Mouse (Mus musculus) cerebral cortex, adult 2 months (tissue): ENCODE measurements around the gene Taldo1.

Experiments used
- WGBS: fragments of 180-500 bp; shearing (Covaris S2); methylation state at CpG from one replicate; pipeline ENCODE4 v1.1.7; 2018; 5-methylcytosine and 5-hydroxymethylcytosine counted together

Taldo1 gene

DNA sequence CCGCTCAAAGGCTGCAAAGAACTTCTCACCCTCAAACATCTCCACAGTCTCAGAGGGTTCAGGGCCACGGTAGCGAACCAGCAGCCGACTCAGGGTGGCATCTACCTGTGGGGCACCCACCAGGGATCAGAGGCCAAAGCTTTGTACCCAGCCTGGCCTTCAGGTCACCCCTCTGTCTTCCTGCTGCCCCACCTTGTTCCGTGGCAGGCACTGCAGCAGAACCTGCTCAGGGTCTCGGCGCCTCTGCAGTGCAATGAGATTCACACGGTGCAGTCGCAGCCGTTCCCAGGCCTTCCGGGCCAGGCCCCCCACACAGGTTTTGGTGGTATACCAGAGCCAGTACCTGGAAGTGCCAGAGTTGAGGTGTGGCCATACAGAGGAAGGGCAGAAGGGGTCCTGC, 47.8 kb downstream of the Taldo1 start:
- WGBS = 95% methylated on average over 11 of the region's 11 CpGs

DNA sequence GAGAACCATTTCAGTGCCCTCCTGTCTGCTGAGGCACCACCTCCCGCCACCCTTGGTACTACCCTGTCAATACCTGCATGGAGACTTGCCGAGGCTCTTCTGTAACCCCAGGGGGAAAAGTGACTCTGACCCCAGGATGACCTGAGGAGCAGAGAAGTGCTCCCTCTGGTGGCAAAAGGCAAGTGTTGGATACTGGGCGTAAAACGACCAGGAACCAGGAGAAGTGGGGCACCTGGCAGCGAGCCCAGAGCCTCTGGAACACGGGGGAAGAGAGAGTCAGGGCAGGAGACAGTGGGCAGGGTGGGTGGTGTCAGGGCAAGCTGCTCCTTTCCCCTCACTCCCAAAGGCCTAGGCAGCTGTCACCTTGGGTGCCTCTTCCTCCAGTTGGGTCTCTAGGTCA, 48.6 kb downstream of the Taldo1 start:
- 26% methylated on average over 6 of the region's 6 CpGs for WGBS

DNA sequence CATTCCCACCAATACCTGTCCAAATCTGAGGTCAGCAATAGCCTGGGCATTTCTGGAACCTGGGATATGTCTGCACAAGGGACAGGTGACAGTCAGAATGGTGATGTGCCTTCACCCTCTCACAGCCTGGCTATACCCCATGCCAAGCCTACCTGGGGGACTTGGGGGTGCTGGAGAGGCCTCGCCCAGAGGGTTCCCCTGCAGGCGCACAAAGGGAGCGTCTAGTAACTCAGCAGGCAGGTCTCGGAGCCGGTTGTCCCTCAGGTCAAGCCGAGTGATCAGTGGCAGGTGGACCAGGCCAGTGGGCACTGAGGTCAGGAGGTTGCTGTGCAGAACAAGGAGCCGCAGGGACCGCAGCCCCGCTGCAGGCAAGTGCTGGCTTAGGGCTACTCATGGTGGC, 49.5 kb downstream of the Taldo1 start:
- 95% methylated on average over 9 of the region's 9 CpGs for WGBS

DNA sequence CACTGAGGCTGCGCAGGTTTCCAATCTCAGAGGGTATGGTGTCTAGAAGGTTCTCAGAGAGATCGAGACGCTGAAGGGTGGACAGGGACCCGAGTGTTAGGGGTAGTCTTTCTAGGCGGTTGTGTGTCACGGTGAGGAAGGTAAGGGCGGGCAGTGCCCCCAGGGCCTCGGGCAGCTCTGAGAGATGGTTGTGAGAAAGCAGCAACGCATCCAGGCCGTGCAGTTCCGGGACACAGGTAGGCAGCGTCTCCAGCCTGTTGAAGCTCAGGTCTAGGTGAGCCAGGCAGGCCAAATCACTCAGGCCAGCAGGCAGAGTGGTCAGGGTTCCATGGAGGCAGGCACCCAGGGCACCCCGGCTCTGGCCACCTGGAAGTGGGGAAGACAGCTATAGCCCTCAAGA, 50.2 kb downstream of the Taldo1 start:
- WGBS = 95% methylated on average over 13 of the region's 13 CpGs

DNA sequence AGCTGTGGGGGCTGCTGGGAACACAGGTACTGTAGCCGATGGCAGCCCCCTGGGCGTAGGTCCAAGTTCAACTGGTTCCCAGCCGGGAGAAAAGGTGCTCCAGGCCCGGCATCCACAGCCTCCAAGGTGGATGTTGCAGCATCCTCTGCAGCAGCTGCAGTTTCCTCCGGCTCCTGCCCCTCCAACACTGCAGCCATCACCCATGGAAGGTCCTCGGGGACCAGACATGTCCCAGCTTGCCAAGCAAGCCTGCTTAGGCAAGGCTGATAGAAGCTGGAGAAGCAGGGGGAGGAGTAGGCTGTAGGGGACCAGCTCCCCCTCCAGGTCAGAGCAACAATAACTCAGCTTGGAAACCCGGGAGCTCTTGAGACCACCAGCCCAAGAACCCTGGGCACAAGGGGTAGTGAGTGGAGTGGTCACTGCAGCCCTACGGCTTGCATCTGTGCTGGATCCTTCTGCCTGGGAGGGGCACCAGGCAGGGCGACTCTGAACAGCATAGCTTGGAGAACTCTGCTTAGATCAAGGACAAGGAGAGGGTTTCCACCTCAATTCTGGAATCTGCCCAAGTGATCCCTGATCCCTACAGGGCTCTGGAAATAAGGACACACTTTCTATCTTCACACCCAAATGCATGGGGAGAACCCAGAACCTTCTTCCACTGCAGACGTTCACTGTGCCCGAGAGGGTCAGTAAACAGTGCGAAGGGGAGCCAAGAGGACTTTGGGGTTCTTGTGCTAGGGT, 51.3 kb downstream of the Taldo1 start:
- WGBS = 23% methylated on average over 12 of the region's 12 CpGs

DNA sequence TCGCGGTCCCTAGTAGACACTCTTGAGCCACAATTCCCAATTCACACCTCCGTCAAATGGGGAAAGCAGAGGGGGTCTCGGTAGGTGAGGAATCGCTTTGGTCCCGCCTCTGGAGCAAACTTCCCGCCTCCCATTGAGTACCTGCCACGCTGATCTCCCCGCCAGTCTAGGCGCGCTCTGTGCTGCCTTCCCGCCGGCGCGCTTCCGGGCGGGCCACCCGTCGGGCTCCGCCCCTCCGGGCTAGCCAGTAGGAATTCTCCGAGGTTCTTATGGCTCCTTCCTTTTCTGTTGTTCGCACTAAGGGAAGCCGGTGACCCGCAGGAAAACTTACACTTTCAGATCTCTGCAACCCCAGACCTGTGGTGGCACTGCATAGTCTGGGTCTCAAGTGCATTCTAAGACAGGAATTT, 51.8 kb downstream of the Taldo1 start, which contains the start of gene Pidd1:
TSS of gene Pidd1 (minus strand) at position 198 of the 410 bp plus-strand sequence.
- 1% methylated on average over 25 of the region's 25 CpGs for WGBS

DNA sequence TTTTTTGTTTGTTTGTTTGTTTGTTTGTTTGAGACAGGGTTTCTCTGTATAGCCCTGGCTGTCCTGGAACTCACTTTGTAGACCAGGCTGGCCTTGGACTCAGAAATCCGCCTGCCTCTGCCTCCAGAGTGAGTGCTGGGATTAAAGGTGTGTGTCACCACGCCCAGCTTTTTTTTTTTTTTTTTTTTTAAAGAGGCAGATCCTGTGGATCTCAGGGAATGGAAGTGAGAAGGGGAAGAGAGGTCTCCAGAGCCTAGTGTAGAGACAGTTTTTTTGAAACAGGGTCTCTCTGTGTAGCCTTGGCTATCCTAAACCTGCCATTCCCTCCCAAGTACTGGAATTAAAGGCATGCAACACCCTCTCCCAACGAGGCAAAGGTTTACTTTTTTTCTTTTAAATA, 54.4 kb downstream of the Taldo1 start:
- 85% methylated on average over 3 of the region's 3 CpGs for WGBS

DNA sequence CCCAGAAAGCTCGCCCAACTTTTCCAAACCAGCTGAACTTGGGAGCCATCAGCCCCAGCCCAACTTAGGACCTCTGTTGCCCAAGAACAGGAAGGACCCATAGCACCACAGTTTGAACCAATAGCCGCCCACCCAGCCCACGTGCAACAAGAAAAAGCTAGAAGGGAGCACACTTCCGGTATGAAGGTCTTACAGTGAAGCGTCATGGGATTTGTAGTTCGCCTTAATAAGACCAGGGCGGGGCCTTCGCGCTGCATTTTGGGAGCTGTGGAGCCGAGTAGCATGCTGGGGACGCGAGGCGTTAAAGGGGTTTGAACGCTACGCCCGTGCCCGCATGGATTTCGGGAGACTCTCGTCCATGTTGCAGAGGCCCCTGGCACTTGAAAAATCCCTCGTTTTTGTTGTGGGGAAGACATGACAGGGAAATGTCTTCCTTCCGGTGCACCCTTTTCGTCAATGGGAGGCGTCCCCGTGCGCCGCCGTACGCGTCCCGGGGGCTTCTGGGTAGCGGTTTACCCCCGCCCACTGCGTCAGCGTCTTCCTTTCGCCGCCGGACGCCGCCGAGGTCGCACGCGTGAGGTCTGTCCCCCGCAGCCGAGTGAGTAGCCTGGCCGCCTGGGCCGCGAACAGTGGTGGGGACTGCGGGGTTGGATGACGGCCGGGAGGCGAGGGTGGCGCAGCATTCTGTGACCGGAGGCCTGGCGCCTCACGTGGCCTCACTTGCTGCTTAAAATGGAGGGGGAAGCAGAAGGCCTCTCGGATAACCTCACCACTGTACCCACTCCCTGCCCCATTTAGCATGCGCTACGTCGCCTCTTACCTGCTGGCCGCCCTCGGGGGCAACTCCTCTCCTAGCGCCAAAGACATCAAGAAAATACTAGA, 55.4 kb downstream of the Taldo1 start, which contains the start of gene Rplp2:
TSS of gene Rplp2 (plus strand) at position 261 of the 882 bp plus-strand sequence.
- WGBS = under 1% methylated on average over 63 of the region's 63 CpGs
